Mouse (Mus musculus): ENCODE measurements around the gene Thrap3. TPM values are rescaled to one million over a fixed set of nuclear protein-coding genes. Genes with fewer than 3 reads are reported as not detected.
"Not testable (repeated sequence)": the region's sequence is repeated elsewhere in the genome, so short reads cannot be mapped to it uniquely, and the experiment has no call there.

The Thrap3 gene
- polyA plus RNA-seq, 1 experiment from 2014 or later, result 232 TPM

DNA sequence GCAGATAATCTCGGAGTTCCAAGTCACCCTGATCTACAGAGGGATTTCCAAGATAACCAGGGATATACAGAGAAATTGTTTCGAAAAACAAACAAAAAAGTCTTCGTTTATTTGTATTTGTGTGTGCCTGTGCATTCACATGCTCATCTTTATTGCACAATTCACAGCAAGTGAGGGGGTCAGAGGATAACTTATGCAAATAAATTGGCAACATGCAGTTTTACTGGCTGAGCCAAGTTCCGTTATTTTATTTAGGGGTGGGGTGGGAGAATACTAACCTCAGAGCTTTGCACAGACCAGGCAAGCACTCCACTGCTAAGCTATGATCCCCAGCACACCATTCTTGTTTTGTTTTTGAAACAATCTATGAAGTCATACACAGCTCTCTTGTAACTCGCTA, 28.8 kb downstream of the Thrap3 start:
- Histone ChIP-seq H3K27me3 (ENCODE audit: control insufficient read depth, insufficient read depth, low read length) (no peaks in the 10 kb centered on the region), H3K36me3 (replicated peaks; ENCODE audit: control insufficient read depth, insufficient read depth, low read depth, low read length) (peaks cover 21% of the 10 kb centered on the region), H3K9me3 (replicated peaks; ENCODE audit: control insufficient read depth, low read length) (no peaks in the 10 kb centered on the region), H3K4me3 (ENCODE audit: low read depth, low read length) (no peak overlapping the region), H3K4me2 (ENCODE audit: low read depth, low read length) (no peak overlapping the region), H3K27ac (replicated peaks; ENCODE audit: low read depth, low read length) (no peak overlapping the region), H3K4me1 (ENCODE audit: control insufficient read depth, insufficient read depth, low read length) (no peaks in the 10 kb centered on the region), H3K9ac (replicated peaks; ENCODE audit: low read length) (no peak overlapping the region)
- ATAC-seq (replicated peaks; ENCODE audit: insufficient number of reproducible peaks, low FRiP score, low TSS enrichment, low read depth) (no peak), DNase-seq (ENCODE audit: low spot score) (no peak)
- 91% methylated on average over 5 of the region's 5 CpGs for WGBS

DNA sequence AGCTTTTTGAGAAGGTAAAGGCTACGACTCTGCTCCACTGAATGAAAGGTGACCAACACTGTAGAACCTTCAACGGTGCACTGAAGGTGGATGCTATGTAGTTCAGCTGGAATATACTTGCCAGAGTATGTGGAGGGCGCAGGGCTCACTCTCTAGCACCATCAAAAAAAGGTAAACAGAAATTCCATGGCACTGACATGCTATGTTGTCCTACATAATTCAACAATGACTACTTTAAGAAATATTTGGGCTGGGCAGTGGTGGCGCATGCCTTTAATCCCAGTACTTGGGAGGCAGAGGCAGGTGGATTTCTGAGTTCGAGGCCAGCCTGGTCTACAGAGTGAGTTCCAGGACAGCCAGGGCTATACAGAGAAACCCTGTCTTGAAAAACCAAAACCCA, 31.8 kb downstream of the Thrap3 start:
- H3K27me3 ChIP-seq (ENCODE audit: control insufficient read depth, insufficient read depth, low read length); H3K4me3 ChIP-seq (ENCODE audit: low read depth, low read length); H3K4me2 ChIP-seq (ENCODE audit: low read depth, low read length); H3K4me1 ChIP-seq (ENCODE audit: control insufficient read depth, insufficient read depth, low read length); H3K9me3 ChIP-seq (replicated peaks; ENCODE audit: control insufficient read depth, low read length); H3K27ac ChIP-seq (replicated peaks; ENCODE audit: low read depth, low read length); H3K9ac ChIP-seq (replicated peaks; ENCODE audit: low read length); ATAC-seq (replicated peaks; ENCODE audit: insufficient number of reproducible peaks, low FRiP score, low TSS enrichment, low read depth); DNase-seq (ENCODE audit: low spot score): not testable (repeated sequence)
- 97% methylated on average over 5 of the region's 5 CpGs for WGBS
- H3K36me3 ChIP-seq (replicated peaks; ENCODE audit: control insufficient read depth, insufficient read depth, low read depth, low read length), result peaks cover 19% of the 10 kb centered on the region

DNA sequence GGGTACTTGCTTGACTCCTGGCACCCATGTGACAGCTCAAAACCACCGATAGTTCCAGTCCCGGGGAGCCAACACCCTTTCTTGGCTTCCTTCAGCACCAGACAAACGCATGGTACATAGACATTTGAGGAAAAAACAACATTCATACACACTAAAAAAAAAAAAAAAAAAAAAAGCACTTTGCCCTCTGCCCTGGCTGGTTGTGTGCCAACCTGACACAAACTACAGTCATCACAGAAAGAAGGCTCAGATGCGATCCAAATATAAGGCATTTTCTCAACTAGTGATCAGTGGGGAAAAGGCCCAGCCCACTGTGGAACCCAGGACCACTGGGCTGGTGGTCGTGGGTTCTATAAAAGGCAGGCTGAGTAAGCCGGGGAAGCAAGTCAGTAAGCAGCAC, 33.7 kb downstream of the Thrap3 start:
- no peak overlapping the region for H3K4me3 ChIP-seq (ENCODE audit: low read depth, low read length)
- WGBS, result 93% methylated on average over 6 of the region's 6 CpGs
- no peaks in the 10 kb centered on the region for H3K4me1 ChIP-seq (ENCODE audit: control insufficient read depth, insufficient read depth, low read length)
- no peak overlapping the region for H3K9ac ChIP-seq (replicated peaks; ENCODE audit: low read length)
- DNase-seq (ENCODE audit: low spot score), result no peak
- H3K27me3 ChIP-seq (ENCODE audit: control insufficient read depth, insufficient read depth, low read length), result no peaks in the 10 kb centered on the region
- H3K9me3 ChIP-seq (replicated peaks; ENCODE audit: control insufficient read depth, low read length), result no peaks in the 10 kb centered on the region
- no peak overlapping the region for H3K27ac ChIP-seq (replicated peaks; ENCODE audit: low read depth, low read length)
- H3K36me3 ChIP-seq (replicated peaks; ENCODE audit: control insufficient read depth, insufficient read depth, low read depth, low read length), result peaks cover 19% of the 10 kb centered on the region
- ATAC-seq (replicated peaks; ENCODE audit: insufficient number of reproducible peaks, low FRiP score, low TSS enrichment, low read depth), result no peak
- H3K4me2 ChIP-seq (ENCODE audit: low read depth, low read length), result no peak overlapping the region

DNA sequence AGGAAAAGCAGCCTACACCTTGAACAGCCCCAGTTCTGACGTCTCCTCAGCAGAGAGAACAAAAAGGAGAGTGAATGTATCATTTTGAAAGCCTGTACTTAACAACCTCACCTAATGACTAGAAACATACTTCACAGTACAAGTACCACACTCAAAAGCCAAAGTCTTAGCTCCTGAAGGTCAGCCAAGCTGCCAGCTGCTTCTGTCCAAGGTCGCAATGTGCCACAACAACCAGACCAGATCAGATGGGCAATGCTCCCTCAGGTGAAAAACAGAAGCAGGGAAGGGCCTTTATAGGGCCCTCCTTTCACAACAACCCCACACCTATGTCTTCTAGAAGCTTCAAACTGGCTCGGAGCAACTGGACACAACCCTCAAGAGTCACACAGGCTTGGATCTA, 36.5 kb downstream of the Thrap3 start:
- Histone ChIP-seq H3K4me2 (ENCODE audit: low read depth, low read length) (no peak overlapping the region), H3K27ac (replicated peaks; ENCODE audit: low read depth, low read length) (no peak overlapping the region), H3K36me3 (replicated peaks; ENCODE audit: control insufficient read depth, insufficient read depth, low read depth, low read length) (peaks cover 15% of the 10 kb centered on the region), H3K27me3 (ENCODE audit: control insufficient read depth, insufficient read depth, low read length) (no peaks in the 10 kb centered on the region), H3K9me3 (replicated peaks; ENCODE audit: control insufficient read depth, low read length) (no peaks in the 10 kb centered on the region), H3K4me1 (ENCODE audit: control insufficient read depth, insufficient read depth, low read length) (no peaks in the 10 kb centered on the region; the same call in 1 of the 2 replicates), H3K4me3 (ENCODE audit: low read depth, low read length) (no peak overlapping the region), H3K9ac (replicated peaks; ENCODE audit: low read length) (no peak overlapping the region)
- ATAC-seq (replicated peaks; ENCODE audit: insufficient number of reproducible peaks, low FRiP score, low TSS enrichment, low read depth), result no peak
- no peak for DNase-seq (ENCODE audit: low spot score)
- 77% methylated on average over 3 of the region's 3 CpGs for WGBS

DNA sequence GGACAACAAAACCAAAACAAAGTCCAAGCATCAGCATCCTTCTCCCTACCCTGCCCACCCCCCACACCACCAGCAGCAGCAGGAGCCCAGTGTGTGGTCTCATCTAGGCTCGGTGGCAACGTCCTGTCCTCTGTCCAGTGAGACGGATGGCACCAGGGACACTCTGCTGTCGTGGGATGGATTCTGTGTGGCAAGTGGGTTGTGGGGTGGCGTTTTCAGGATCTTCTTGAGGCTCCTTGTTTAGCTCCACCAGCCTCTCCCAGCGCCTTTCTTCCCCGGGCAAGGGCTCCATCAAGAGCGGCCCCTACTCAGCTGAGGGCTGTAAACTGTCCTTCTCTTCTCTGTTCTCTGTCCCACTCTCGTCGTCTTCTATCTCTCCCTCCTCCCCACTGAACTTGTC, 37.5 kb downstream of the Thrap3 start:
- H3K4me3 ChIP-seq (ENCODE audit: low read depth, low read length); H3K9ac ChIP-seq (replicated peaks; ENCODE audit: low read length); H3K27me3 ChIP-seq (ENCODE audit: control insufficient read depth, insufficient read depth, low read length); H3K9me3 ChIP-seq (replicated peaks; ENCODE audit: control insufficient read depth, low read length); H3K4me1 ChIP-seq (ENCODE audit: control insufficient read depth, insufficient read depth, low read length); DNase-seq (ENCODE audit: low spot score); H3K4me2 ChIP-seq (ENCODE audit: low read depth, low read length); H3K27ac ChIP-seq (replicated peaks; ENCODE audit: low read depth, low read length); ATAC-seq (replicated peaks; ENCODE audit: insufficient number of reproducible peaks, low FRiP score, low TSS enrichment, low read depth): not testable (repeated sequence)
- 75% methylated on average over 8 of the region's 10 CpGs for WGBS
- peaks cover 15% of the 10 kb centered on the region for H3K36me3 ChIP-seq (replicated peaks; ENCODE audit: control insufficient read depth, insufficient read depth, low read depth, low read length)

DNA sequence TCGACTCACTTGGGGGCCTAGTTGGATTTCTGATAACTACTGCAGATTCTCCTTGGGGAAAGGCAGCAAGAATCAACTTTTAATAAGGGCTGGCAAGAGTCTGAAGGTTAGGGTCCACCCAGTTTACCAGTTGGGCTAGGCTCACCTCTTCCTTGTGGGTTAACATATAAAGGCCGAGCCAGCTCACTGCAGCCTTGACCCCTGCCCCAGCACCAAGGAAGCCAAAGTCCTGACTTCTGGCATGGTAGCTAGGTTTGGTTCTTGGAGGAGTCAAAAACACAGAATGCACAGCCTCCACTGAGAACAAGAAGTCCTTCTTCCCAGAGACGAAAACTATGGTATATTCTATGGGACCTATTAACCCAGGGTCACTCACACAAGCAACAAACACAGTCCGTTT, 38.9 kb downstream of the Thrap3 start:
- Histone ChIP-seq H3K9me3 (replicated peaks; ENCODE audit: control insufficient read depth, low read length) (no peaks in the 10 kb centered on the region), H3K27ac (replicated peaks; ENCODE audit: low read depth, low read length) (no peak overlapping the region), H3K27me3 (ENCODE audit: control insufficient read depth, insufficient read depth, low read length) (no peaks in the 10 kb centered on the region), H3K4me3 (ENCODE audit: low read depth, low read length) (no peak overlapping the region), H3K9ac (replicated peaks; ENCODE audit: low read length) (no peak overlapping the region), H3K4me2 (ENCODE audit: low read depth, low read length) (peak overlapping the region; percentile 99), H3K36me3 (replicated peaks; ENCODE audit: control insufficient read depth, insufficient read depth, low read depth, low read length) (peaks cover 5% of the 10 kb centered on the region), H3K4me1 (ENCODE audit: control insufficient read depth, insufficient read depth, low read length) (no peaks in the 10 kb centered on the region; the same call in 1 of the 2 replicates)
- DNase-seq (ENCODE audit: low spot score), result no peak
- no peak for ATAC-seq (replicated peaks; ENCODE audit: insufficient number of reproducible peaks, low FRiP score, low TSS enrichment, low read depth)
- WGBS, result 45% methylated on average over 4 of the region's 4 CpGs

DNA sequence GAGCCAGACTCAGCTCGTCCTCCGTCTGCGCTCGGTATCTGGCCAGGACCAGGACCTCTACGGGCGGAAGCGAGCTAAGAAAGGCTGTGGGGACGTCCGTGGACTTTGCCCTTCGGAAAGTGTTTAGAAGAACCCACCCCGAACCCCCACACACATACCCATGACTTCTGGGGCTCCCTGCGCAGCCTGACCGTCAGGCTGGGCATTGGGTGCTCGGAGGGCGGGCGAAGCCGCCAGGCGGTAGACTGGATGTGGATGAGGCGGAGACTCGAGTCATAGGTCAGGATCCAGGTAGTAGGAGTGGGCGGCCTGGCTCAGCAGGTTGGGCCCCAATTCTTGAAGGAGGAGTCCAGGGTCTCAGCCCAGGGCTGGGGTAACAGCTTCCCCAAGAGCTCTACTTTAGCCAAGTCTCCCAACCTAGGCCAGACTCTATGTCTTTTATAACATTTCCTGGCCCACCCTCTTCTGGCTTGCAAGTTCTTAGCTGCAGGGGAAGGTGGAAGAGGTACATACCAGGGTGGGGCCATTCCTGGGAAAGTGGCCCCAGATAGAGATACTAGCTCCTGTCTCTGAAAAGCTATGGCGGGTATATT, 39.4 kb downstream of the Thrap3 start, which contains the start of gene Sh3d21:
Gene Sh3d21 (minus strand): TSS at position 425 of the 593 bp plus-strand sequence.
- whole genome bisulfite sequencing, result 9% methylated on average over 22 of the region's 22 CpGs
- Histone ChIP-seq H3K4me3 (ENCODE audit: low read depth, low read length) (peak within 1 kb of the TSS; percentile 61), H3K4me1 (ENCODE audit: control insufficient read depth, insufficient read depth, low read length) (no peaks in the 10 kb centered on the region; the same call in 1 of the 2 replicates), H3K4me2 (ENCODE audit: low read depth, low read length) (peak within 1 kb of the TSS; percentile 99), H3K27ac (replicated peaks; ENCODE audit: low read depth, low read length) (0 out of 2 replicates have a peak within 1 kb of the TSS, but pooled peaks have one; percentile 35), H3K9ac (replicated peaks; ENCODE audit: low read length) (peak within 1 kb of the TSS; percentile 78), H3K9me3 (replicated peaks; ENCODE audit: control insufficient read depth, low read length) (no peaks in the 10 kb centered on the region), H3K36me3 (replicated peaks; ENCODE audit: control insufficient read depth, insufficient read depth, low read depth, low read length) (peaks cover 5% of the 10 kb centered on the region), H3K27me3 (ENCODE audit: control insufficient read depth, insufficient read depth, low read length) (no peaks in the 10 kb centered on the region)
- DNase-seq (ENCODE audit: low spot score) (peak; percentile 12), ATAC-seq (replicated peaks; ENCODE audit: insufficient number of reproducible peaks, low FRiP score, low TSS enrichment, low read depth) (peak; percentile 48)

DNA sequence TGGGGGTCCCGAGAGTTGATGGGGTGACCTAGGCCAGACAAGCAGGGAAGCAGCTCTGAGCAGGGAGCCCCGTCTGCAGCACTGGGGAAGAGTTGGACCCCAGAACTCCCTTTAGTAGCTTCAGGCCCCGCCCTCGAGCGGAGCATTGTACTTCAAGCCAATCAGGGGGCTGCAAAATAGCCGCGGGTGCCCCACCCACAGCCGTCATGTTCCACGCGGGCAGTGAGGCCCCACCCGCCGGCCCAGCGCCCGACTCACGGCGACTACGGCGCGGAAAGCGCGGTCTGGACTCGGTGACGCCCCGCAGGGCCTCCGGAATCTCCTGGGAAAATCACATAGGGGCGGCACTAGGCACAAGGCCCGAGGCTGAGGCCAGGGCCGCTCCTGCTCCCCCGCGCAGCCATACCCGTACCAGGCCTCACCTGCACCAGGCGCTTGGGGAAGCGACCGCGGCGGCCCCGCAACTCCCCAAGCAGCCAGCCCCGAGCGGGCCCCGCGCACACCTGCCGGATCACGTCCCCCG, 40.0 kb downstream of the Thrap3 start:
- peaks cover 5% of the 10 kb centered on the region for H3K36me3 ChIP-seq (replicated peaks; ENCODE audit: control insufficient read depth, insufficient read depth, low read depth, low read length)
- DNase-seq (ENCODE audit: low spot score), result peak; percentile 86
- 1% methylated on average over 41 of the region's 44 CpGs for WGBS
- no peaks in the 10 kb centered on the region; the same call in 1 of the 2 replicates for H3K4me1 ChIP-seq (ENCODE audit: control insufficient read depth, insufficient read depth, low read length)
- H3K27me3 ChIP-seq (ENCODE audit: control insufficient read depth, insufficient read depth, low read length), result no peaks in the 10 kb centered on the region
- peak; percentile 84 for ATAC-seq (replicated peaks; ENCODE audit: insufficient number of reproducible peaks, low FRiP score, low TSS enrichment, low read depth)
- H3K9ac ChIP-seq (replicated peaks; ENCODE audit: low read length), result peak overlapping the region; percentile 78
- no peaks in the 10 kb centered on the region for H3K9me3 ChIP-seq (replicated peaks; ENCODE audit: control insufficient read depth, low read length)
- peak overlapping the region; percentile 99 for H3K4me2 ChIP-seq (ENCODE audit: low read depth, low read length)
- peak overlapping the region; percentile 61 for H3K4me3 ChIP-seq (ENCODE audit: low read depth, low read length)
- H3K27ac ChIP-seq (replicated peaks; ENCODE audit: low read depth, low read length), result 0 out of 2 replicates have a peak overlapping the region, but pooled peaks have one; percentile 35

Measured in embryonic facial prominence, embryonic 11.5 days (tissue).